Mouse (Mus musculus) limb, embryonic 12.5 days (tissue): Measurements from ENCODE around the gene Ch25h. TPM values are rescaled to one million over a fixed set of nuclear protein-coding genes. Genes with fewer than 3 reads are reported as not detected.

Experiments
- ATAC-seq: fragments of 200-750 bp; cut with Nextera tagmentation; 2 replicates; pipeline ENCODE4 v1.8.0; 2017; ENCODE audit warnings: low read depth, moderate TSS enrichment; ENCODE audit not compliant: insufficient number of reproducible peaks, insufficient read depth, low FRiP score, low TSS enrichment
- H3K27ac ChIP-seq: fragments of 300-500 bp; sonication (generic); 2 replicates; pipeline ENCODE4 v1.5.1; 2016; ENCODE audit warnings: mild to moderate bottlenecking, moderate library complexity
- H3K27me3 ChIP-seq: fragments of 300-500 bp; sonication (generic); 2 replicates; pipeline ENCODE4 v1.6.1; 2016; ENCODE audit warnings: mild to moderate bottlenecking, moderate library complexity
- H3K36me3 ChIP-seq: fragments of 300-500 bp; sonication (generic); 2 replicates; pipeline ENCODE4 v1.6.1; 2016; ENCODE audit warnings: mild to moderate bottlenecking, moderate library complexity
- H3K4me1 ChIP-seq: fragments of 300-500 bp; sonication (generic); replicated peaks from 2 replicates; pipeline ENCODE4 v1.6.1; 2016
- H3K4me2 ChIP-seq: fragments of 300-500 bp; sonication (generic); 2 replicates; pipeline ENCODE4 v1.6.1; 2016; ENCODE audit warnings: mild to moderate bottlenecking, moderate library complexity
- H3K4me3 ChIP-seq: fragments of 300-500 bp; sonication (generic); replicated peaks from 2 replicates; pipeline ENCODE4 v1.5.1; 2016; ENCODE audit warnings: mild to moderate bottlenecking
- H3K9ac ChIP-seq: fragments of 300-500 bp; sonication (generic); replicated peaks from 2 replicates; pipeline ENCODE4 v1.6.1; 2016; ENCODE audit warnings: mild to moderate bottlenecking, moderate library complexity
- H3K9me3 ChIP-seq: fragments of 300-500 bp; sonication (generic); 2 replicates; pipeline ENCODE4 v1.6.1; 2016; ENCODE audit warnings: mild to moderate bottlenecking, moderate library complexity
- WGBS: fragments of 180-500 bp; shearing (Covaris S2); methylation state at CpG from one replicate; pipeline ENCODE4 v1.1.7; 2016; 5-methylcytosine and 5-hydroxymethylcytosine counted together
- polyA plus RNA-seq: library from polyadenylated mRNA; unstranded; fragments of >200 nt; fragmentation: Nextera tagmentation; extraction: Ambion mirVana; gene quantifications from 2 replicates; pipeline ENCODE4 v1.2.1, GENCODE M21; 2016

The Ch25h gene
- polyA plus RNA-seq, 1 experiment from 2014 or later, result 5.4 TPM

DNA sequence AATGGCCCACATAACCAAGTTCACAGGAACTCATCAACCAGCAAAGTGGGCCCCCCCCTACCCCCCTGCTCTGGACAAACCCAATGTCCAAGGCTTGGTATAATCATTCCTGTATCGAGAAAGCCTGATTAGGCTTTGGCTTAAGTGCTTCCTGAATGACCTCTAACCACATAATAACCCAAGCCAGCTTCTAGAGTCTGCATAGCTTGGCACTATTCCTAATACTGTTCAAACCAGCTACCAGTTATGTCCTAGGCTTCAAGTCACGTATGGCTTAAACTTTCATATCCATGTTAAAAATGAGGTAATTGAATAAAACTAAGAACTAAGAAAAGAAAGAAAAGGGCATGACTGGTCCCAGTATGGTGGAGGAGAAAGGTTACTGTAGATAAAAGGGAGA is 41.4 kb upstream of the Ch25h start:
- H3K9me3 ChIP-seq, result no peaks in the 10 kb centered on the region
- no peaks in the 10 kb centered on the region for H3K27me3 ChIP-seq
- peaks cover 5% of the 10 kb centered on the region for H3K4me1 ChIP-seq
- WGBS, result 91% methylated on average over 2 of the region's 2 CpGs
- no peak overlapping the region for H3K27ac ChIP-seq
- ATAC-seq, result no peak
- no peak overlapping the region for H3K9ac ChIP-seq
- no peak overlapping the region for H3K4me2 ChIP-seq
- H3K36me3 ChIP-seq, result peaks cover 17% of the 10 kb centered on the region; the same call in 1 of the 2 replicates
- no peak overlapping the region for H3K4me3 ChIP-seq

DNA sequence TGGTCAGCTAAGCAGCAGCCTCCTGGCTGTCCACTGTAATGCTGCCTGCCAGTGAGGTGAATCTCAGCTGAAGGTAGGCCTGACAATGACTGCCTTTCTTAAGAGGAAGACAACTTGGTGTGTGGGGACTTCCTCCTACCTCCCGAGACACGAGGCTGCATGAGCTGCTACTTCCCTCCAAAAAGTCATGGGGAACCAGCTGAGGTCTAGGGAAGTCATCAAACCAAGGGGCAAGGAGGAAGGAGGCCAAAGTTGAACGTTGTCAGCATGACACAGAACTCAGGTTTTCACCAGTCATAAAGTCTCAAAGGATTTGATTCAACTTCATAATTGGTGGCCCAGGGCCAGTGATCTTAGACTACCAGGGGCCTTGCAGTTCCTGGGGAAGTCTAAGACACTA is 40.7 kb upstream of the Ch25h start:
- H3K9ac ChIP-seq, result no peak overlapping the region
- no peak for ATAC-seq
- H3K27ac ChIP-seq, result no peak overlapping the region
- WGBS, result 78% methylated on average over 3 of the region's 3 CpGs
- peaks cover 14% of the 10 kb centered on the region; the same call in 1 of the 2 replicates for H3K36me3 ChIP-seq
- no peak overlapping the region for H3K4me2 ChIP-seq
- H3K27me3 ChIP-seq, result no peaks in the 10 kb centered on the region
- H3K4me1 ChIP-seq, result peaks cover 8% of the 10 kb centered on the region
- no peak overlapping the region for H3K4me3 ChIP-seq
- H3K9me3 ChIP-seq, result no peaks in the 10 kb centered on the region

GRCm38 (mm10) chr19:34511528-34511927 is 36.6 kb upstream of the Ch25h start:
- peaks cover 20% of the 10 kb centered on the region for H3K36me3 ChIP-seq
- 54% methylated on average over 8 of the region's 8 CpGs for WGBS
- H3K4me2 ChIP-seq, result no peak overlapping the region
- H3K27ac ChIP-seq, result no peak overlapping the region
- no peak for ATAC-seq
- peaks cover 8% of the 10 kb centered on the region for H3K4me1 ChIP-seq
- H3K9ac ChIP-seq, result no peak overlapping the region
- H3K4me3 ChIP-seq, result no peak overlapping the region
- no peaks in the 10 kb centered on the region for H3K9me3 ChIP-seq
- no peaks in the 10 kb centered on the region for H3K27me3 ChIP-seq

DNA sequence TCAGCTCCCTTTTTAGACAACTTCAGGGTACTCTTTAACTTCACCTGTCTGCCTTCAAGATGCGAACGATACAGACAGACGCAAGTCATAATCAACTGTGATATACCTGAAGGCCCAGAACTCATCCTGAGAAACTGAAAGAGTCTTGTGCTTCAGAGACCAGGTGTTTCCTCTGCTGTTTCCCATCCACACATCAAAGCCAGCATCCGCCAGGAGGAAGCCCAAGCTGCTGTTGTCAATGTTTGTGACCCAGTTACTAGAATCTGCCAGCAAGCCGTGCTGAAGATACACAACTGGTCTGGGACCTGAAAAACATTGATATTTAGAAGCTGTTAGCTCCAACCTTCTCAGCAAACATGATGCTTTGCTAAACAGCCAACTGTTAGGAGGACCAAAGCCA is 35.8 kb upstream of the Ch25h start:
- WGBS, result 70% methylated on average over 5 of the region's 5 CpGs
- Histone ChIP-seq H3K4me2 (no peak overlapping the region), H3K4me3 (no peak overlapping the region), H3K9ac (no peak overlapping the region), H3K27ac (no peak overlapping the region), H3K27me3 (no peaks in the 10 kb centered on the region), H3K9me3 (no peaks in the 10 kb centered on the region), H3K4me1 (peaks cover 8% of the 10 kb centered on the region), H3K36me3 (peaks cover 28% of the 10 kb centered on the region)
- no peak for ATAC-seq

- Histone ChIP-seq H3K27me3 (no peaks in the 10 kb centered on the region), H3K4me3 (no peak overlapping the region), H3K4me1 (no peaks in the 10 kb centered on the region), H3K9me3 (no peaks in the 10 kb centered on the region), H3K9ac (no peak overlapping the region), H3K36me3 (peaks cover 36% of the 10 kb centered on the region), H3K4me2 (no peak overlapping the region), H3K27ac (no peak overlapping the region)
- 87% methylated on average over 12 of the region's 12 CpGs for WGBS
- no peak for ATAC-seq
These were observed 30.3 kb upstream of the Ch25h start for GRCm38 (mm10) chr19:34505161-34505721.

DNA sequence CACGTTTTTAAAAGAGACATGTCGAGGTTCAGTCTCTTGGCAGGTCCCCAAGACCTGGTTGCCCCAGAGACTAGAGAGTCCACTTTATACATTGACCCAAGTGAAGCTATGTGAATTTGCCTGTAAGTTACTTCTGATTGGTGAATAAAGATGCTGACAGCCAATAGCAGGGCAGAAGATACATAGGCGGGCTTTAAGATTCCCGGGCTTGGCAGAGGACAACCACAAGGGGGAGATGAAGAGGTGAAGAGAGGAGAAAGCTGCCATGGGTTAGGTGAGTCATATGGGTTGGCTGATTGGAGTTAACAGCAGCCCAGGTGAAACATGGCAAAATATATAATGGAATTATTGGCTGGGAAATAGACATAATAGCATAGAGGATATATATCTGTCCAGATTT is 25.8 kb upstream of the Ch25h start:
- Histone ChIP-seq H3K36me3 (peaks cover 19% of the 10 kb centered on the region; the same call in 1 of the 2 replicates), H3K27ac (no peak overlapping the region), H3K4me2 (no peak overlapping the region), H3K9me3 (no peaks in the 10 kb centered on the region), H3K4me1 (0 out of 2 replicates have a peak, but pooled peaks cover 2% of the 10 kb centered on the region), H3K4me3 (no peak overlapping the region), H3K9ac (no peak overlapping the region), H3K27me3 (no peaks in the 10 kb centered on the region)
- no peak for ATAC-seq
- WGBS, result 49% methylated on average over 4 of the region's 4 CpGs

GRCm38 (mm10) chr19:34496353-34496752 is 21.4 kb upstream of the Ch25h start:
- Histone ChIP-seq H3K27ac (no peak overlapping the region), H3K36me3 (peaks cover 13% of the 10 kb centered on the region; the same call in 1 of the 2 replicates), H3K4me1 (0 out of 2 replicates have a peak, but pooled peaks cover 2% of the 10 kb centered on the region), H3K9me3 (no peaks in the 10 kb centered on the region), H3K27me3 (no peaks in the 10 kb centered on the region), H3K9ac (no peak overlapping the region), H3K4me2 (no peak overlapping the region), H3K4me3 (no peak overlapping the region)
- 93% methylated on average over 1 of the region's 1 CpGs for WGBS
- ATAC-seq, result no peak

DNA sequence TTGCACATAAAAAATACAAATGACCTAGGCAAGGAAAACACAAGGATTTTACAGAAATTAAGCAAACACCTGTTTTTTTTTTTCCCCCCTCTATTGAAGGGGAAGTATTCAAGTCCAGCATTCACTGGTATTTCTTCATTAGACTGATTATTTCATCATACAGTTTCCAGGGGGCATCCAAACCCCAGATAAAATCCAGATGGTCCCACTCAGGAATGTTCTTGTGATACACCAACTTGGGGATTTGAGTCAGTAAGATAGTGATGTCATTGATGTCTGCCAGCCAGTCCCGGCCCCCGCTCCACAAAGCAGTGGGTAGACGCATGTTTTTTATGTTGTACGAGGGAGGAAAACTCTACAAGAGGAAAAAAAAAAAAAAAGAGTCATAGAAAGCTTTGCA is 18.9 kb upstream of the Ch25h start:
- H3K9ac ChIP-seq, result no peak overlapping the region
- H3K27ac ChIP-seq, result no peak overlapping the region
- H3K27me3 ChIP-seq, result no peaks in the 10 kb centered on the region
- H3K9me3 ChIP-seq, result no peaks in the 10 kb centered on the region
- 88% methylated on average over 4 of the region's 4 CpGs for WGBS
- no peak for ATAC-seq
- no peak overlapping the region for H3K4me2 ChIP-seq
- H3K36me3 ChIP-seq, result peaks cover 10% of the 10 kb centered on the region; the same call in 1 of the 2 replicates
- no peak overlapping the region for H3K4me3 ChIP-seq
- 0 out of 2 replicates have a peak, but pooled peaks cover 2% of the 10 kb centered on the region for H3K4me1 ChIP-seq

DNA sequence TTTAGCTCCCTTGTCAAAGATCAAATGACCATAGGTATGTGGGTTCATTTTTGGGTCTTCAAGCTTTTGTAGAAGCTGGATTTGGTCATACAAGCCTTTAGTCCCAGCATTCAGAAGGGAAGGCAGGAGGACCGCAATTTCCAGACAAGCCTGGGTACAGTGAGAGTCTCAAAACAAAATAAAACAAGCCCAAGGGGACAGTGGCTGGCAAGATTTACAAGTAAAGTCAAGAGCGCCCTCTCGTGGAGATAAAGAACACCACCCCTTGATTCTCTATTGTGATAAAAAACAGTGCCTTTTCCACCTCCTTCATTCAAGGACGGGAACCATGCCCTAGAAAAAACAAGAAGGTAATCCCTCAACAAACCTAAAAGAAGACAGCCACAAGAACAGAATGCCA is 8.6 kb upstream of the Ch25h start:
- Histone ChIP-seq H3K27me3 (no peaks in the 10 kb centered on the region), H3K9me3 (no peaks in the 10 kb centered on the region), H3K4me2 (no peak overlapping the region), H3K4me1 (no peaks in the 10 kb centered on the region), H3K4me3 (no peak overlapping the region), H3K36me3 (no peaks in the 10 kb centered on the region), H3K27ac (no peak overlapping the region), H3K9ac (no peak overlapping the region)
- no peak for ATAC-seq
- WGBS, result 17% methylated on average over 4 of the region's 4 CpGs

DNA sequence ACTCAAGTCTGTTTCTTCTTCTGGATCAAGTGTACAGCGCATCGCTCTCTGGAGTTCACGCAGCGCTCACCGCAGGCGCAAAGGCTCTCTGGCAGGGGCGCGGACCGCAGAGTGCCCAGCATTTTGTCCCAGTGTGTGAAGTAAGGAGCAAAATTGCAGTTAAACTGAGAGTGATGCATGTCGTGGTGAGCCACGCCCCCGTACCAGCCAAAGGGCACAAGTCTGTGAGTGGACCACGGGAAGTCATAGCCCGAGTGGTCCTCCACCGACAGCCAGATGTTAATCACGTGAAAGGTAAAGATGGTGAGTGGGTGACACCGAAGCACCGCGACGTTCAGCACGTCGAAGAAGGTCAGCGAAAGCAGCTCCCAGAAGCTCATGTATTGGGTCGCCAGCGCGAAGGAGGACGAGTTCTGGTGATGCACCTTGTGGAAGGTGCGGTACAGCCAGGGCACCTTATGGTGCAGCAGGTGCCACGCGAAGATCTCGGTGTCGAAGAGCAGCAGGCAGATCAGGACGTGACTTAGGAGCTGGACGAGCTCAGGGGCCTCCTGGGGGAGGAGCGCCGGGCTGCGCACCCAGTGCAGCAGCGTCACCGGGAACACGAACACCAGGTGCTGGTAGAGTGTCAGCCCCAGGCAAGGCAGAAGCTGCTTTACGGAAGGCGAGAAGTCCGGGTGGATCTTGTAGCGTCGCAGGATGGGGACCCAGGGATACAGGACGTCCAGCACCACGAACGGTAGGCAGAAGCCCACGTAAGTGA is 555 bp downstream of the Ch25h start:
- H3K9ac ChIP-seq, result peak overlapping the region; percentile 47
- H3K4me2 ChIP-seq, result peak overlapping the region; percentile 95
- 4% methylated on average over 49 of the region's 49 CpGs for WGBS
- peak overlapping the region; percentile 52 for H3K4me3 ChIP-seq
- H3K27ac ChIP-seq, result no peak overlapping the region
- H3K27me3 ChIP-seq, result peaks cover 44% of the 10 kb centered on the region
- H3K36me3 ChIP-seq, result no peaks in the 10 kb centered on the region
- ATAC-seq, result peak; percentile 80
- H3K4me1 ChIP-seq, result peaks cover 14% of the 10 kb centered on the region
- H3K9me3 ChIP-seq, result no peaks in the 10 kb centered on the region

GRCm38 (mm10) chr19:34471703-34472102 is 3.3 kb downstream of the Ch25h start:
- H3K4me1 ChIP-seq, result peaks cover 14% of the 10 kb centered on the region
- no peaks in the 10 kb centered on the region for H3K9me3 ChIP-seq
- ATAC-seq, result no peak
- no peak overlapping the region for H3K4me3 ChIP-seq
- peaks cover 39% of the 10 kb centered on the region for H3K27me3 ChIP-seq
- no peak overlapping the region for H3K27ac ChIP-seq
- H3K9ac ChIP-seq, result no peak overlapping the region
- H3K4me2 ChIP-seq, result no peak overlapping the region
- 68% methylated on average over 2 of the region's 2 CpGs for WGBS
- H3K36me3 ChIP-seq, result no peaks in the 10 kb centered on the region
